Mouse (Mus musculus) liver, embryonic 11.5 days (tissue): ENCODE data around the gene Gpr1. TPM values are rescaled to one million over a fixed set of nuclear protein-coding genes. Genes with fewer than 3 reads are reported as not detected.
"Not testable (repeated sequence)": the region's sequence is repeated elsewhere in the genome, so short reads cannot be mapped to it uniquely, and the experiment has no call there.

Experiments
- ATAC-seq: fragments of 200-750 bp; cut with Nextera tagmentation; replicated peaks from 2 replicates; pipeline ENCODE4 v1.8.0; 2017; ENCODE audit warnings: moderate number of reproducible peaks, mild to moderate bottlenecking, moderate TSS enrichment, moderate library complexity; ENCODE audit not compliant: low FRiP score
- DNase-seq: peaks from one replicate; pipeline ENCODE4 v3.0.0-alpha.2; 2017; ENCODE audit warnings: low spot score
- H3K27ac ChIP-seq: fragments of 300-500 bp; sonication (generic); 2 replicates; pipeline ENCODE4 v1.5.1; 2014; ENCODE audit warnings: mild to moderate bottlenecking, low read depth, low read length, control low read depth
- H3K27me3 ChIP-seq: fragments of 300-500 bp; sonication (generic); replicated peaks from 2 replicates; pipeline ENCODE4 v1.6.1; 2014; ENCODE audit warnings: low read length, mixed read lengths; ENCODE audit not compliant: control insufficient read depth, insufficient read depth
- H3K36me3 ChIP-seq: fragments of 300-500 bp; sonication (generic); 2 replicates; pipeline ENCODE4 v1.6.1; 2014; ENCODE audit warnings: mild to moderate bottlenecking, low read length, moderate library complexity, mixed read lengths; ENCODE audit not compliant: control insufficient read depth, insufficient read depth
- H3K4me1 ChIP-seq: fragments of 300-500 bp; sonication (generic); replicated peaks from 2 replicates; pipeline ENCODE4 v1.6.1; 2014; ENCODE audit warnings: low read length, mixed read lengths; ENCODE audit not compliant: control insufficient read depth, insufficient read depth
- H3K4me2 ChIP-seq: fragments of 300-500 bp; sonication (generic); 2 replicates; pipeline ENCODE4 v1.6.1; 2014; ENCODE audit warnings: mild to moderate bottlenecking, control low read depth, moderate library complexity
- H3K4me3 ChIP-seq: fragments of 300-500 bp; sonication (generic); 2 replicates; pipeline ENCODE4 v1.5.1; 2014; ENCODE audit warnings: low read depth, low read length, control low read depth
- H3K9ac ChIP-seq: fragments of 300-500 bp; sonication (generic); 2 replicates; pipeline ENCODE4 v1.6.1; 2014; ENCODE audit warnings: low read depth, low read length, control low read depth
- H3K9me3 ChIP-seq: fragments of 300-500 bp; sonication (generic); 2 replicates; pipeline ENCODE4 v1.6.1; 2016; ENCODE audit warnings: low read length, inconsistent platforms, mixed read lengths; ENCODE audit not compliant: control insufficient read depth
- WGBS: fragments of 180-500 bp; shearing (Covaris S2); extraction: QIAGEN DNeasy Blood & Tissue Kit; methylation state at CpG from one replicate; pipeline ENCODE4 v1.1.7; 2014; 5-methylcytosine and 5-hydroxymethylcytosine counted together
- microRNA-seq: library from miRNA; unstranded; fragments of <30 nt; microRNA quantifications from one replicate; pipeline ENCODE4, GENCODE M21; 2017; ENCODE audit warnings: borderline number of aligned reads
- polyA plus RNA-seq: library from polyadenylated mRNA; unstranded; fragments of >200 nt; fragmentation: Nextera tagmentation; extraction: Ambion mirVana; gene quantifications from 2 replicates; pipeline ENCODE4 v1.2.1, GENCODE M21; 2014

The Gpr1 gene
- polyA plus RNA-seq, 1 experiment from 2014 or later = 0.14 TPM

DNA sequence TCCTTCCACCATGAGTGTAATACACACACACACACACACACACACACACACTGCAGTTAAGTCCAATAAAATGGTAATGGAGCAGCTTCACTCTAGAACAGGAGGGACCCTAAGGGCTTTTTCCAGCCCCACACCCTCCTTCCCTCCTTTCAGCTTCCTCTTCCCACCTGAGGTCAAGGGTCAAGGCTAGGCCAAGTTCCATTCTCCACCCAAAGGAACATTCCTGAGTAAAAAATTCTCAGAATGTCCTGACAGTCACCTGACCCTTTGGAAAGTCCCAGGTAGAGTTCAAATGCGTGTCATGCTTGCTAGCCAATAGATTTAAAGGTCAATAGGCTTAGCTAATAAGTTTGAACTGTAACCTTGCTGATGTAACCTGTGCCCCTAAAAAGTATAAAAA is 75.8 kb downstream of the Gpr1 start:
- not testable (repeated sequence) for H3K9me3 ChIP-seq, H3K4me1 ChIP-seq, DNase-seq, H3K36me3 ChIP-seq, H3K4me3 ChIP-seq, H3K4me2 ChIP-seq, ATAC-seq, H3K9ac ChIP-seq, H3K27ac ChIP-seq, H3K27me3 ChIP-seq
- WGBS = 78% methylated on average over 1 of the region's 1 CpGs

GRCm38 (mm10) chr1:63137971-63138370 is 76.4 kb downstream of the Gpr1 start:
- no peak for ATAC-seq

GRCm38 (mm10) chr1:63134530-63134929 is 79.8 kb downstream of the Gpr1 start:
- H3K27me3 ChIP-seq = no peaks in the 10 kb centered on the region
- H3K36me3 ChIP-seq = peaks cover 3% of the 10 kb centered on the region; the same call in 1 of the 2 replicates
- no peak for ATAC-seq

More at GRCm38 (mm10) chr1:63137971-63138370, 76.4 kb downstream of the Gpr1 start:
- Histone ChIP-seq H3K4me2 (no peak overlapping the region), H3K27ac (no peak overlapping the region), H3K9me3 (no peaks in the 10 kb centered on the region), H3K27me3 (no peaks in the 10 kb centered on the region), H3K9ac (no peak overlapping the region), H3K4me1 (no peaks in the 10 kb centered on the region), H3K4me3 (no peak overlapping the region), H3K36me3 (peaks cover 8% of the 10 kb centered on the region; the same call in 1 of the 2 replicates)
- no peak for DNase-seq
- 74% methylated on average over 2 of the region's 2 CpGs for WGBS

More at GRCm38 (mm10) chr1:63134530-63134929, 79.8 kb downstream of the Gpr1 start:
- Histone ChIP-seq H3K4me2 (no peak overlapping the region), H3K27ac (no peak overlapping the region), H3K4me3 (no peak overlapping the region), H3K9me3 (no peaks in the 10 kb centered on the region), H3K4me1 (peaks cover 9% of the 10 kb centered on the region), H3K9ac (no peak overlapping the region)
- 79% methylated on average over 3 of the region's 3 CpGs for WGBS
- DNase-seq = no peak

Small RNA genes within 50 kb of the gene (microRNA-seq; reads per million reads assigned to microRNA genes)
- gene Gm24557 (not detected), gene Gm27512 (not detected)

Other genes starting within 250 kb of the Gpr1 start
- 8.5 and 10.6 TPM in 2 replicates for gene Ino80d, start 99.9 kb downstream of the Gpr1 start, polyA plus RNA-seq
- gene Eef1b2, start 37.7 kb downstream of the Gpr1 start, polyA plus RNA-seq = 694 and 775 TPM in 2 replicates
- gene Ndufs1, start 37.7 kb downstream of the Gpr1 start, polyA plus RNA-seq = 184 and 197 TPM in 2 replicates
- 3.8 TPM in 2 replicates for gene Zdbf2, start 58.7 kb upstream of the Gpr1 start, polyA plus RNA-seq
- gene Adam23, start 231.3 kb upstream of the Gpr1 start, polyA plus RNA-seq = 0.84 and 1.3 TPM in 2 replicates